Mouse (Mus musculus) midbrain, embryonic 11.5 days (tissue): ENCODE data around the gene Slc16a8. TPM values are rescaled to one million over a fixed set of nuclear protein-coding genes. Genes with fewer than 3 reads are reported as not detected.

ENCODE experiments used
- polyA plus RNA-seq: library from polyadenylated mRNA; unstranded; fragments of >200 nt; fragmentation: Nextera tagmentation; extraction: Ambion mirVana; gene quantifications from 2 replicates; pipeline ENCODE4 v1.2.1, GENCODE M21; 2014

Gene Slc16a8
- polyA plus RNA-seq, 1 experiment from 2014 or later, result 0.14 TPM

Other genes starting within 250 kb of the Slc16a8 start
- 355 and 376 TPM in 2 replicates for gene H1f0, start 226.3 kb downstream of the Slc16a8 start, polyA plus RNA-seq
- gene Galr3, start 212.9 kb downstream of the Slc16a8 start, polyA plus RNA-seq, result not detected in 2 replicates
- 52.7 and 53.5 TPM in 2 replicates for gene Ankrd54, start 191.9 kb downstream of the Slc16a8 start, polyA plus RNA-seq
- gene Eif3l, start 179.6 kb downstream of the Slc16a8 start, polyA plus RNA-seq, result 242 and 251 TPM in 2 replicates
- 5.2 and 5.4 TPM in 2 replicates for gene Micall1, start 145.9 kb downstream of the Slc16a8 start, polyA plus RNA-seq
- 354 and 362 TPM in 2 replicates for gene Polr2f, start 113.8 kb downstream of the Slc16a8 start, polyA plus RNA-seq
- 9.5 and 10.2 TPM in 2 replicates for gene 1700088E04Rik, start 113.5 kb downstream of the Slc16a8 start, polyA plus RNA-seq
- gene Sox10, start 89.5 kb downstream of the Slc16a8 start, polyA plus RNA-seq, result 0.64 and 0.95 TPM in 2 replicates
- 18.7 and 21.1 TPM in 2 replicates for gene Pick1, start 25.6 kb downstream of the Slc16a8 start, polyA plus RNA-seq
- 0.12 and 0.57 TPM in 2 replicates for gene Gm49486, start 25.4 kb downstream of the Slc16a8 start, polyA plus RNA-seq
- 0.27 and 1.5 TPM in 2 replicates for gene Baiap2l2, start 30.8 kb upstream of the Slc16a8 start, polyA plus RNA-seq
- 18.4 and 20.6 TPM in 2 replicates for gene Pla2g6, start 73.6 kb upstream of the Slc16a8 start, polyA plus RNA-seq
- gene Maff, start 91.9 kb upstream of the Slc16a8 start, polyA plus RNA-seq, result 1.0 and 2.3 TPM in 2 replicates
- gene Tmem184b, start 148.8 kb upstream of the Slc16a8 start, polyA plus RNA-seq, result 25.5 and 33.8 TPM in 2 replicates
- gene Csnk1e, start 200.8 kb upstream of the Slc16a8 start, polyA plus RNA-seq, result 175 and 182 TPM in 2 replicates